Mouse (Mus musculus): ENCODE measurements around the gene Ubr4.

- TF ChIP-seq POLR2A (IDR thresholded peaks at IDR 0.05; ENCODE audit: low read depth, low read length), result no peak
- no peak for TF ChIP-seq CTCF (conservative IDR thresholded peaks at IDR 0.05; ENCODE audit: insufficient read depth, insufficient read length, low read depth, low read length)
These were observed 131.2 kb downstream of the Ubr4 start for GRCm38 (mm10) chr4:139483461-139484105.

Measured in kidney, adult 2 months (tissue).